Mouse (Mus musculus): Measurements from ENCODE around the gene Rai1. TPM values are rescaled to one million over a fixed set of nuclear protein-coding genes. Genes with fewer than 3 reads are reported as not detected.

Gene Rai1
- total and polyA plus RNA-seq, 3 experiments = 6.6 to 22.6 (median 15.4) TPM

DNA sequence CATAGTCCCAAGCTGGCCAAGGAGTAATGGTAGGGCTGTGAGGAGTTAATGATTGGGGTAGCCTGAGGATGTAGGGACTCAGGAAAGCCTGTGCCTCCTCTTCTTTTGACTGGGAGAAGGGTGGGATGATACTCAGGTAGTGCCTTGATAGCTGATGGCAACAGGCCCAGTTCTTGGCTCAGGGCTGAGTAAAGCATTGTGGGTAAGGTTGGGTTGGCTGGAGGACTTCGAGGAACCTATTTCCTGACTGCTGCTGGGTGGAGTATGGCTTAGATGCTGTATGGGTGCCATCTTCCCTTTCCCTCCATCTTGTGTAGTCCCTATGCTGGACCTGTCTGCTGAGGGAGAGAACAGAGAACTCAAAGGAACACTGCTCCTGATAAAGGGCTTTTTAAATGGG, 47.5 kb downstream of the Rai1 start:
- H3K36me3 ChIP-seq (replicated peaks in 1 of 2; ENCODE audit: control insufficient read depth in 1 of 2, insufficient read depth in 1 of 2, low read length in 1 of 2) = peaks cover 3 to 82% of the 10 kb centered on the region in 2 experiments
- H3K27me3 ChIP-seq (replicated peaks) = no peaks in the 10 kb centered on the region
- no peak overlapping the region for H3K27ac ChIP-seq (ENCODE audit: insufficient read depth, low read depth)
- no peak overlapping the region for H3K4me2 ChIP-seq (ENCODE audit: insufficient read depth, low read depth, poor library complexity, severe bottlenecking)
- H3K4me3 ChIP-seq (replicated peaks in 1 of 3; ENCODE audit: low read depth in 2 of 3, low read length in 2 of 3, poor library complexity in 1 of 3) = no peak overlapping the region
- no peaks in the 10 kb centered on the region for H3K79me2 ChIP-seq (replicated peaks; ENCODE audit: control insufficient read depth, extremely low read depth, insufficient read depth, poor library complexity, severe bottlenecking)
- H3K4me1 ChIP-seq (ENCODE audit: control insufficient read depth in 1 of 2, insufficient read depth in 2 of 2) = peaks cover 2 to 10% of the 10 kb centered on the region in 2 experiments; a peak in 2 of 4 replicates
- DNase-seq (ENCODE audit: extremely low read depth) = no peak
- in situ Hi-C loops (cut with MboI; ENCODE audit: low pct_ligation_motif_present, low pct_unique_long_range_greater_than_20kb, low sequenced_read_pairs) (no loop called here), dilution Hi-C loops (cut with MboI; ENCODE audit: extremely low pct_ligation_motif_present, extremely low pct_unique_long_range_greater_than_20kb, low sequenced_read_pairs) (no loop called here)
- H3K9me3 ChIP-seq (replicated peaks; ENCODE audit: low read length) = no peaks in the 10 kb centered on the region
- H3K9ac ChIP-seq (ENCODE audit: insufficient read depth, low read depth) = no peak overlapping the region
- TF ChIP-seq SIN3A (IDR thresholded peaks at IDR 0.05; ENCODE audit: low read length) (no peak), E2F4 (IDR thresholded peaks at IDR 0.05; ENCODE audit: insufficient replicate concordance, low read depth, low read length) (no peak), CTCF (conservative IDR thresholded peaks at IDR 0.05 in 1 of 2, IDR thresholded peaks at IDR 0.05 in 1 of 2; ENCODE audit: low read depth in 2 of 2, low read length in 2 of 2) (no peak), JUND (conservative IDR thresholded peaks at IDR 0.05; ENCODE audit: low read depth, low read length) (no peak), EP300 (IDR thresholded peaks at IDR 0.05; ENCODE audit: low read length) (no peak), TCF12 (IDR thresholded peaks at IDR 0.05; ENCODE audit: low read depth, low read length) (no peak), ZC3H11A (IDR thresholded peaks at IDR 0.05; ENCODE audit: low read depth, low read length) (no peak), SMC3 (IDR thresholded peaks at IDR 0.05; ENCODE audit: low read depth, low read length) (no peak), BHLHE40 (IDR thresholded peaks at IDR 0.05; ENCODE audit: low read depth, low read length) (no peak), GABPA (IDR thresholded peaks at IDR 0.05; ENCODE audit: insufficient replicate concordance, low read depth, low read length) (no peak), MEF2A (IDR thresholded peaks at IDR 0.05; ENCODE audit: borderline replicate concordance, low read depth, low read length) (no peak), USF1 (IDR thresholded peaks at IDR 0.05; ENCODE audit: low read depth, low read length) (no peak)

DNA sequence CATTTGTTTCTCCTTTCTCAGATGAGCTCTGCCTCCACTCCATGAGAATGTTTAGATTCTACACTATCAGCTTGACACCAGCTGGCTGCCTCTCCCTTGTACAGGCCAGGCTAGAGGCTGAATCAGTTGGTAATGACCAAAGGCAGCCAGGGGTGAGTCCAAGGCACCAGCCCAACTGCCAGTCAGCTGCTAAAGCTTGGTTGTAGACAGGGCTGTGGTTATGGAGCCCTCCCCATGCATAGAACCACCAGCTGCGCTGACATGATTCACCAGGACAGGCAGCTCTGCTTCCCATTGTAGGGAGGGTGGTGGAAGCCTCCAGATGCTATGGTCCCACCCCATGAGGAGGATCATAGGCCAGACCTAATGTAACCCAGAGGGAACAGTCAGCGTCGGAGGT, 49.1 kb downstream of the Rai1 start:
- TF ChIP-seq ETS1 (conservative IDR thresholded peaks at IDR 0.05; ENCODE audit: low read depth, low read length) = no peak

DNA sequence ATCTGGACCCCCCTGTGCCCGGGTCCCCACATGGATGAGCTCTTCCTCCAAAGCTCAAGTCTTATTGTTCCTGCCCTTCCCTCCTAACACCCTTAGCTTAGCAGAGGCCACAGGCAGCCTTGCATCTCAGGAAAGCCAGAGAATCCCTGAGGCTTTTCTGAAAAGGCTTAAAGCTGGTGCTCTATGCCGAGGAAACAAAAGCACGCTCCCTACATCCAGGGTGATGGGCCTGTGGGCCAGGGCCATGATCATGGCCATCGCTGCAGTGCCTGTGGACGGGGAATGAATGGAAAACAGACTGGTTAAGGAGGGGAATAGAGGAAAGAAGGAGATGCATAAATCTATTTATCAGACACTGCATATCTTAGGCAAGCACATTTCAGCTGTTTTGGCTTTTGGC, 50.9 kb downstream of the Rai1 start:
- H3K27ac ChIP-seq (ENCODE audit: insufficient read depth, low read depth) = no peak overlapping the region
- H3K4me3 ChIP-seq (replicated peaks in 1 of 3; ENCODE audit: low read depth in 2 of 3, low read length in 2 of 3, poor library complexity in 1 of 3) = no peak overlapping the region
- no peaks in the 10 kb centered on the region for H3K9me3 ChIP-seq (replicated peaks; ENCODE audit: low read length)
- peaks cover 3 to 80% of the 10 kb centered on the region in 2 experiments for H3K36me3 ChIP-seq (replicated peaks in 1 of 2; ENCODE audit: control insufficient read depth in 1 of 2, insufficient read depth in 1 of 2, low read length in 1 of 2)
- no peaks in the 10 kb centered on the region for H3K27me3 ChIP-seq (replicated peaks)
- dilution Hi-C loops (cut with MboI; ENCODE audit: extremely low pct_ligation_motif_present, extremely low pct_unique_long_range_greater_than_20kb, low sequenced_read_pairs) (no loop called here), in situ Hi-C loops (cut with MboI; ENCODE audit: low pct_ligation_motif_present, low pct_unique_long_range_greater_than_20kb, low sequenced_read_pairs) (no loop called here)
- H3K4me2 ChIP-seq (ENCODE audit: insufficient read depth, low read depth, poor library complexity, severe bottlenecking) = no peak overlapping the region
- H3K9ac ChIP-seq (ENCODE audit: insufficient read depth, low read depth) = no peak overlapping the region
- no peak for DNase-seq (ENCODE audit: extremely low read depth)
- peaks cover 2 to 10% of the 10 kb centered on the region in 2 experiments; a peak in 2 of 4 replicates for H3K4me1 ChIP-seq (ENCODE audit: control insufficient read depth in 1 of 2, insufficient read depth in 2 of 2)
- H3K79me2 ChIP-seq (replicated peaks; ENCODE audit: control insufficient read depth, extremely low read depth, insufficient read depth, poor library complexity, severe bottlenecking) = no peaks in the 10 kb centered on the region
- TF ChIP-seq MAX (IDR thresholded peaks at IDR 0.05; ENCODE audit: low read length) = no peak
- no peak for TF ChIP-seq BHLHE40 (IDR thresholded peaks at IDR 0.05; ENCODE audit: low read depth, low read length)
- no peak for TF ChIP-seq SMC3 (IDR thresholded peaks at IDR 0.05; ENCODE audit: low read depth, low read length)
- no peak for TF ChIP-seq MAFK (IDR thresholded peaks at IDR 0.05; ENCODE audit: insufficient replicate concordance, low read length)
- no peak for TF ChIP-seq MYC (IDR thresholded peaks at IDR 0.05; ENCODE audit: low read depth, low read length)
- no peak for TF ChIP-seq IRF4 (IDR thresholded peaks at IDR 0.05; ENCODE audit: low read depth, low read length)
- no peak for TF ChIP-seq TCF12 (IDR thresholded peaks at IDR 0.05; ENCODE audit: low read depth, low read length)
- no peak for TF ChIP-seq ZC3H11A (IDR thresholded peaks at IDR 0.05; ENCODE audit: low read depth, low read length)

More for the DNA sequence above, 49.1 kb downstream of the Rai1 start:
- H3K9ac ChIP-seq (ENCODE audit: insufficient read depth, low read depth) = no peak overlapping the region
- dilution Hi-C loops (cut with MboI; ENCODE audit: extremely low pct_ligation_motif_present, extremely low pct_unique_long_range_greater_than_20kb, low sequenced_read_pairs) = no loop called here
- H3K4me3 ChIP-seq (replicated peaks in 1 of 3; ENCODE audit: low read depth in 2 of 3, low read length in 2 of 3, poor library complexity in 1 of 3) = no peak overlapping the region
- DNase-seq (ENCODE audit: extremely low read depth) = no peak
- in situ Hi-C loops (cut with MboI; ENCODE audit: low pct_ligation_motif_present, low pct_unique_long_range_greater_than_20kb, low sequenced_read_pairs) = no loop called here
- H3K27ac ChIP-seq (ENCODE audit: insufficient read depth, low read depth) = no peak overlapping the region
- H3K36me3 ChIP-seq (replicated peaks in 1 of 2; ENCODE audit: control insufficient read depth in 1 of 2, insufficient read depth in 1 of 2, low read length in 1 of 2) = peaks cover 3 to 80% of the 10 kb centered on the region in 2 experiments
- no peak overlapping the region for H3K4me2 ChIP-seq (ENCODE audit: insufficient read depth, low read depth, poor library complexity, severe bottlenecking)
- H3K9me3 ChIP-seq (replicated peaks; ENCODE audit: low read length) = no peaks in the 10 kb centered on the region
- H3K79me2 ChIP-seq (replicated peaks; ENCODE audit: control insufficient read depth, extremely low read depth, insufficient read depth, poor library complexity, severe bottlenecking) = no peaks in the 10 kb centered on the region
- peaks cover 2 to 10% of the 10 kb centered on the region in 2 experiments; a peak in 2 of 4 replicates for H3K4me1 ChIP-seq (ENCODE audit: control insufficient read depth in 1 of 2, insufficient read depth in 2 of 2)
- H3K27me3 ChIP-seq (replicated peaks) = no peaks in the 10 kb centered on the region

Measured in CH12.LX (cell line).